Mouse (Mus musculus) embryonic fibroblast, embryonic 13.5 days (primary cell): Measurements from ENCODE around the gene Mov10. TPM values are rescaled to one million over a fixed set of nuclear protein-coding genes. Genes with fewer than 3 reads are reported as not detected.
"Not testable (repeated sequence)": the region's sequence is repeated elsewhere in the genome, so short reads cannot be mapped to it uniquely, and the experiment has no call there.

Source experiments
- H3K27ac ChIP-seq: 2 replicates; pipeline ENCODE4 v1.5.1; 2012; ENCODE audit warnings: low read length, control low read depth, inconsistent platforms; ENCODE audit not compliant: insufficient read depth
- H3K4me1 ChIP-seq: 2 replicates; pipeline ENCODE4 v1.6.1; 2011; ENCODE audit warnings: low read length; ENCODE audit not compliant: control insufficient read depth, insufficient read depth
- H3K4me3 ChIP-seq: 2 replicates; pipeline ENCODE4 v1.5.1; 2011; ENCODE audit warnings: mild to moderate bottlenecking, control low read depth, low read length; ENCODE audit not compliant: insufficient read depth
- CTCF ChIP-seq: IDR thresholded peaks from 2 replicates; pipeline ENCODE4 v1.5.1; 2011; ENCODE audit warnings: mild to moderate bottlenecking, control low read depth, low read length, moderate library complexity, borderline replicate concordance; ENCODE audit not compliant: insufficient read depth
- POLR2A ChIP-seq: IDR thresholded peaks from 2 replicates; pipeline ENCODE4 v1.6.1; 2011; ENCODE audit warnings: low read depth, mild to moderate bottlenecking, control low read depth, low read length, moderate library complexity
- polyA plus RNA-seq: library from polyadenylated mRNA; stranded (reverse); fragments of >200 nt; gene quantifications from 2 replicates; pipeline ENCODE4 v1.2.4, GENCODE M21; 2011; ENCODE audit warnings: low read depth; ENCODE audit not compliant: missing spikeins, insufficient read length

Mov10 gene
- polyA plus RNA-seq, 1 experiment = 21.3 TPM

GRCm38 (mm10) chr3:104846601-104847000 is 28.2 kb upstream of the Mov10 start:
- Histone ChIP-seq H3K4me3 (no peak overlapping the region), H3K4me1 (no peaks in the 10 kb centered on the region), H3K27ac (no peak overlapping the region)
- TF ChIP-seq POLR2A (no peak), CTCF (no peak)

GRCm38 (mm10) chr3:104841049-104841448 is 22.7 kb upstream of the Mov10 start:
- no peaks in the 10 kb centered on the region for H3K4me1 ChIP-seq
- H3K4me3 ChIP-seq = no peak overlapping the region
- TF ChIP-seq POLR2A (no peak), CTCF (no peak)
- H3K27ac ChIP-seq = no peak overlapping the region

- Histone ChIP-seq H3K4me3 (no peak overlapping the region), H3K27ac (no peak overlapping the region), H3K4me1 (no peaks in the 10 kb centered on the region)
- TF ChIP-seq POLR2A (no peak), CTCF (no peak)
Observed at GRCm38 (mm10) chr3:104835797-104836196, 17.4 kb upstream of the Mov10 start.

- Histone ChIP-seq H3K27ac (no peak overlapping the region), H3K4me1 (peaks cover 6% of the 10 kb centered on the region), H3K4me3 (no peak overlapping the region)
- TF ChIP-seq CTCF = no peak
- no peak for TF ChIP-seq POLR2A
Observed at GRCm38 (mm10) chr3:104822413-104822812, 4.0 kb upstream of the Mov10 start.

- Histone ChIP-seq H3K27ac (no peak overlapping the region), H3K4me3 (no peak overlapping the region), H3K4me1 (peaks cover 9% of the 10 kb centered on the region)
- TF ChIP-seq POLR2A = no peak
- TF ChIP-seq CTCF = no peak
Observed at GRCm38 (mm10) chr3:104820426-104820825, 2.1 kb upstream of the Mov10 start.

- no peak for TF ChIP-seq CTCF
- no peak for TF ChIP-seq POLR2A
- H3K27ac ChIP-seq = peak overlapping the region; percentile 33; the same call in 1 of the 2 replicates
- H3K4me3 ChIP-seq = peak overlapping the region; percentile 64
- H3K4me1 ChIP-seq = peaks cover 9% of the 10 kb centered on the region
Observed at GRCm38 (mm10) chr3:104818749-104819134, 379 bp upstream of the Mov10 start.

GRCm38 (mm10) chr3:104817481-104817990 is 827 bp downstream of the Mov10 start:
- H3K4me3 ChIP-seq = peak overlapping the region; percentile 64
- peak overlapping the region; percentile 43 for H3K27ac ChIP-seq
- H3K4me1 ChIP-seq = peaks cover 9% of the 10 kb centered on the region
- no peak for TF ChIP-seq CTCF
- TF ChIP-seq POLR2A = no peak; the same call in 1 of the 2 replicates

- H3K4me1 ChIP-seq = peaks cover 9% of the 10 kb centered on the region
- no peak overlapping the region for H3K27ac ChIP-seq
- TF ChIP-seq POLR2A (no peak), CTCF (no peak)
- H3K4me3 ChIP-seq = no peak overlapping the region
Observed at GRCm38 (mm10) chr3:104816130-104816529, 2.2 kb downstream of the Mov10 start.

GRCm38 (mm10) chr3:104815346-104815745 is 3.0 kb downstream of the Mov10 start:
- TF ChIP-seq POLR2A = no peak
- no peak for TF ChIP-seq CTCF
- H3K4me1 ChIP-seq = peaks cover 9% of the 10 kb centered on the region
- no peak overlapping the region for H3K27ac ChIP-seq
- no peak overlapping the region for H3K4me3 ChIP-seq

GRCm38 (mm10) chr3:104814746-104815145 is 3.6 kb downstream of the Mov10 start:
- Histone ChIP-seq H3K4me1 (peaks cover 9% of the 10 kb centered on the region), H3K4me3 (no peak overlapping the region), H3K27ac (no peak overlapping the region)
- no peak for TF ChIP-seq POLR2A
- no peak for TF ChIP-seq CTCF

- H3K4me3 ChIP-seq, H3K27ac ChIP-seq, H3K4me1 ChIP-seq: not testable (repeated sequence)
Observed at GRCm38 (mm10) chr3:104813227-104813626, 5.1 kb downstream of the Mov10 start.
